Mouse (Mus musculus) stomach, postnatal 0 days (tissue): Measurements from ENCODE around the gene Bri3. TPM values are rescaled to one million over a fixed set of nuclear protein-coding genes. Genes with fewer than 3 reads are reported as not detected.

Source experiments
- ATAC-seq: fragments of 200-750 bp; cut with Nextera tagmentation; 2 replicates; pipeline ENCODE4 v1.8.0; 2017; ENCODE audit not compliant: low FRiP score, low TSS enrichment
- DNase-seq: peaks from one replicate; pipeline ENCODE4 v3.0.0-alpha.2; 2016; ENCODE audit warnings: low spot score
- H3K27ac ChIP-seq: fragments of 300-500 bp; sonication (generic); replicated peaks from 2 replicates; pipeline ENCODE4 v1.5.1; 2014; ENCODE audit warnings: mild to moderate bottlenecking, control low read depth
- H3K27me3 ChIP-seq: fragments of 300-500 bp; sonication (generic); 2 replicates; pipeline ENCODE4 v1.6.1; 2014; ENCODE audit warnings: low read length; ENCODE audit not compliant: control insufficient read depth, insufficient read depth
- H3K36me3 ChIP-seq: fragments of 300-500 bp; sonication (generic); 2 replicates; pipeline ENCODE4 v1.6.1; 2014; ENCODE audit warnings: low read length, mixed read lengths; ENCODE audit not compliant: control insufficient read depth, insufficient read depth
- H3K4me1 ChIP-seq: fragments of 300-500 bp; sonication (generic); replicated peaks from 2 replicates; pipeline ENCODE4 v1.6.1; 2014; ENCODE audit warnings: antibody characterized with exemption; ENCODE audit not compliant: control insufficient read depth, insufficient read depth
- H3K4me2 ChIP-seq: fragments of 300-500 bp; sonication (generic); replicated peaks from 2 replicates; pipeline ENCODE4 v1.6.1; 2014; ENCODE audit warnings: low read depth, mild to moderate bottlenecking, control low read depth, moderate library complexity
- H3K4me3 ChIP-seq: fragments of 300-500 bp; sonication (generic); 2 replicates; pipeline ENCODE4 v1.5.1; 2014; ENCODE audit warnings: low read depth, low read length, control low read depth
- H3K9ac ChIP-seq: fragments of 300-500 bp; sonication (generic); 2 replicates; pipeline ENCODE4 v1.6.1; 2014; ENCODE audit warnings: mild to moderate bottlenecking, low read length, control low read depth, mixed read lengths
- H3K9me3 ChIP-seq: fragments of 300-500 bp; sonication (generic); 2 replicates; pipeline ENCODE4 v1.6.1; 2016; ENCODE audit warnings: low read length; ENCODE audit not compliant: control insufficient read depth
- CTCF ChIP-seq: IDR thresholded peaks from 2 replicates; pipeline ENCODE4 v1.5.1; 2016; ENCODE audit warnings: antibody characterized with exemption, low read depth, mild to moderate bottlenecking, moderate library complexity
- EP300 ChIP-seq: optimal IDR thresholded peaks from 2 replicates; pipeline ENCODE3; 2016; ENCODE audit warnings: antibody characterized with exemption
- WGBS: fragments of 180-500 bp; shearing (Covaris S2); extraction: QIAGEN DNeasy Blood & Tissue Kit; methylation state at CpG from one replicate; pipeline ENCODE4 v1.1.7; 2014; 5-methylcytosine and 5-hydroxymethylcytosine counted together
- polyA plus RNA-seq: library from polyadenylated mRNA; unstranded; fragments of >200 nt; fragmentation: Nextera tagmentation; extraction: Ambion mirVana; gene quantifications from 2 replicates; pipeline ENCODE4 v1.2.1, GENCODE M21; 2015

Gene Bri3
- polyA plus RNA-seq, 1 experiment from 2014 or later, result 197 TPM

DNA sequence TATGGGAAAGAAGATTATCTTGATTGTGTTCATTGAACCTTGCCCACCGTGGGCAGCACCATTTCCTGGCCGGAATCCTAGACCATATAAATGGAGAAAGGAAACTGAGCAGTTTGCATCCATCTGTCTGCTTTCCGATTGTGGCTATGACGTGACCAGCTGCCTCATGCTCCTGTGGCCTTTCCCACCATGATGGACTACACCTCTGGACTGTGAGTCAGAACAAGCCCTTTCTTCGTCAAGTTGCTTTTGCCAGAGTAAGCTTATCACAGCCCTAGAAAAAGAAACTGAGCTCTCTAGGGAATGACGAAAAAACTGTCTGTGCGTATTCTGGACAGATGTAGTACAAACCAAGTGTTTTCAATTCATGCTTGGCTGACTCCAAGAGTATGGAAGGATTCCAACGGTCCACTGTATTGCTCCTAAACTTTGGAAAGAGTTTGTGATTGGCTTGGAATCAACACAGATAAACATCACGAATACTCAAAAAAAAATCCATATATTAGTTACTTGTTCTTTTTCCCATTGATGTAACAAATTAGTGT is 124.5 kb downstream of the Bri3 start:
- WGBS, result 59% methylated on average over 9 of the region's 9 CpGs
- no peaks in the 10 kb centered on the region for H3K36me3 ChIP-seq
- no peak for DNase-seq
- no peak overlapping the region for H3K4me2 ChIP-seq
- no peaks in the 10 kb centered on the region for H3K9me3 ChIP-seq
- H3K4me1 ChIP-seq, result no peaks in the 10 kb centered on the region
- no peak for TF ChIP-seq CTCF
- TF ChIP-seq EP300, result no peak
- H3K27me3 ChIP-seq, result no peaks in the 10 kb centered on the region
- ATAC-seq, result no peak
- H3K9ac ChIP-seq, result no peak overlapping the region
- no peak overlapping the region for H3K4me3 ChIP-seq
- no peak overlapping the region for H3K27ac ChIP-seq

DNA sequence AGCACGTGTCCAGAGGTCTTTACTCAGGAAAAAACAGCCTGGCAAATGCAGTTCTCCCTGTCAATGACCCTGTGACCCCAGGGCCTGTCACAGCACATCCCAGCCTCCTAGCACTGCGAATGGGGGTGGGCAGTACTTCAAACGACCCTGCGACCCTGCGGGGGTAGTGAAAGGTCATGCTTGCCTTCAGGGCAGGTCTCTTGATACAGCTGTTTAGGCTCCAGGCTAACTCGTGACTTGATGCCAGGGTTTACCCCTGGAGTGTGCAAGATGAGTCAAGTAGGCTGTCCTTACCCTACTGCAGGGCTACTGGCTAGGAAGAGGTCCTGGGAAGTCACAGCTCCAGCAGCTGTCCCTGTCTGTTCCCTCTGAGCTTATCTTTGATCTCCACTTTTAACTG is 126.7 kb downstream of the Bri3 start:
- H3K4me3 ChIP-seq, result no peak overlapping the region
- no peaks in the 10 kb centered on the region for H3K9me3 ChIP-seq
- ATAC-seq (no peak), DNase-seq (no peak)
- H3K9ac ChIP-seq, result no peak overlapping the region
- no peaks in the 10 kb centered on the region for H3K4me1 ChIP-seq
- WGBS, result 10% methylated on average over 6 of the region's 6 CpGs
- H3K36me3 ChIP-seq, result no peaks in the 10 kb centered on the region
- H3K27me3 ChIP-seq, result no peaks in the 10 kb centered on the region
- no peak overlapping the region for H3K27ac ChIP-seq
- H3K4me2 ChIP-seq, result no peak overlapping the region
- TF ChIP-seq CTCF (no peak), EP300 (no peak)

DNA sequence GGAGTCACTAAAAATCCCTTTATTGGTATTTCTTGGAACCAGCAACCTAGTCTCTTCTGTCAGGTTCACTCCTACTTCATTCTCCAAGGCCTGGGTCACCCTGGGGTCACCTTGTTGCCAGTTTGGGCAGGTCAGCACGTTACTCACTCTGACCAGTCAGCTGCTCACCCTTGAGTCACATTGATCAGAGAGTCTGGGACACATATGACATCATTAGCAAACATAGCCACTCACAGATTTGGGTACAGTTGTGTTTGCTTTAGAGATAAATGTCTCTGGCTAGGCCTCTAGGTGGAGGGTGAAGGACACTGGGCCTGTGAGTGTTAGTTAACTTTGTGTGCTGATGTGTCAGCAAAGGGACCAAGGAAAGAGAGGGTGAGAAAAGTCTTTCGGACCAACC is 127.9 kb downstream of the Bri3 start:
- Histone ChIP-seq H3K36me3 (no peaks in the 10 kb centered on the region), H3K27me3 (no peaks in the 10 kb centered on the region), H3K4me3 (no peak overlapping the region), H3K4me2 (no peak overlapping the region), H3K9ac (no peak overlapping the region), H3K4me1 (no peaks in the 10 kb centered on the region), H3K9me3 (no peaks in the 10 kb centered on the region), H3K27ac (no peak overlapping the region)
- peak; percentile 95 for ATAC-seq
- no peak for TF ChIP-seq CTCF
- 33% methylated on average over 2 of the region's 2 CpGs for WGBS
- peak; percentile 77 for DNase-seq

DNA sequence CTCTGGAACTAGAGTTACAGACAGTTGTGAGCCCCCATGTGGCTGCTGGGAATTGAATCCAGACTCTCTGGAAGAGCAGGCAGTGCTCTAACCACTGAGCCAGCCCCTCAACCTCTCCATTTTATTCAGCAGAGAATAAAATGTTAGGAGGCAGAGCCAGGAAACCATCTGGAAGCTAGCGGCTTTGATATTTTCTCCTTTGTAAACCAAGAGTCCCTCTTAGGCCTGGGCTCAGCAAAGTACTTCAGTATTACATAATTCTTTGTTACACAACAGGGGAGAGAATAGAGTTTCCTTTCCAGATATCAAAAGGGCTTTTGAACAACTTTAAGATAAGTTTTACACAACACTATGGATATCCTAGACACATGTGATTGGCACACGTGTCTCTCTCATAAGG is 128.6 kb downstream of the Bri3 start:
- ATAC-seq, result no peak
- Histone ChIP-seq H3K4me3 (no peak overlapping the region), H3K9ac (no peak overlapping the region), H3K4me1 (no peaks in the 10 kb centered on the region), H3K27ac (peak overlapping the region; percentile 46; the same call in 1 of the 2 replicates), H3K4me2 (no peak overlapping the region), H3K9me3 (no peaks in the 10 kb centered on the region), H3K36me3 (no peaks in the 10 kb centered on the region), H3K27me3 (no peaks in the 10 kb centered on the region)
- TF ChIP-seq EP300 (no peak), CTCF (no peak)
- DNase-seq, result no peak
- 60% methylated on average over 2 of the region's 2 CpGs for WGBS

DNA sequence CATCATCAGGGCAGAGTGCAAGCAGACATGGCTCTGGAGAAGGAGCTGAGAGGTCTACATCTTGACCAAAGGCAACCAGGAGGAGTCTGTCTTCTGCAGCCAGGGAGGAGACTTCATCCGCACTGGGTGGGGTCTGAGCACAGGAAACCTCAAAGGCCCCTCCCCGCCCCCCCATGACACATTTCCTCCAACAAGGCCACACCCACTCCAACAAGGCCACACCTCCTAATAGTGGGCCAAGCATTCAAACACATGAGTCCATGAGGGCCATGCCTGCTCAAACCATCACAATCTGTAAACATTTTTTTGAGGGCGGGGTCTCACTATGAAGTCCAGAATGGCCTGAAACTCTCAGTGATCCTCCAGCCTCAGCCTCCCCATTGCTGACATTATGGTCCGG is 135.2 kb downstream of the Bri3 start:
- DNase-seq (no peak), ATAC-seq (peak; percentile 21; the same call in 1 of the 2 replicates)
- 87% methylated on average over 4 of the region's 4 CpGs for WGBS
- H3K27me3 ChIP-seq, result no peaks in the 10 kb centered on the region
- no peaks in the 10 kb centered on the region for H3K36me3 ChIP-seq
- H3K9ac ChIP-seq, result no peak overlapping the region
- no peaks in the 10 kb centered on the region for H3K4me1 ChIP-seq
- TF ChIP-seq CTCF (no peak), EP300 (no peak)
- no peak overlapping the region for H3K4me3 ChIP-seq
- no peak overlapping the region for H3K27ac ChIP-seq
- no peak overlapping the region for H3K4me2 ChIP-seq
- H3K9me3 ChIP-seq, result no peaks in the 10 kb centered on the region

DNA sequence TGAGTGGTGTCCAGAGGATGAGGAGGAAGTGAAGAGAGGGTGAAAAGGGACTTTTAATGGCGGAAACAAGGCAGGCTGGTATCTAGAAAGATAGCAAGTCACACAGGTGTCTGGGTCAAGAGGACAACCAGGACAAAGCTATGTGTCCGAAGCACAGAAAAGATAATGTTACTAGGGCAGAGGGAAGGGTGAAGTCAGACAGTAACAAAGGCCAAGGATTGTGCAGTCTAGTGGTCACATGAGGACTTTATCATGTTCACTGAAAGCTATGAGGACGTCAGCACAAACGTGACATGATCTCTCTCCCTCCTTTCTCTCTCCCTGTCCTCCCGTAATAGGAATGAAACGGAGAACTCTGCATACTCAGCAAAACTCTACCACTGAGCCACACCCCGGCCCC is 136.5 kb downstream of the Bri3 start:
- Histone ChIP-seq H3K4me2 (no peak overlapping the region), H3K4me3 (no peak overlapping the region), H3K27me3 (no peaks in the 10 kb centered on the region), H3K4me1 (no peaks in the 10 kb centered on the region), H3K27ac (no peak overlapping the region), H3K9me3 (no peaks in the 10 kb centered on the region), H3K9ac (no peak overlapping the region), H3K36me3 (no peaks in the 10 kb centered on the region)
- ATAC-seq, result peak; percentile 76
- DNase-seq, result no peak
- TF ChIP-seq EP300, result no peak
- TF ChIP-seq CTCF, result no peak
- WGBS, result 78% methylated on average over 7 of the region's 7 CpGs
